Mouse (Mus musculus): Measurements from ENCODE around the gene Pfkfb3. TPM values are rescaled to one million over a fixed set of nuclear protein-coding genes. Genes with fewer than 3 reads are reported as not detected.

Pfkfb3 gene
- polyA plus RNA-seq, 1 experiment from 2014 or later = 18.6 TPM

- ATAC-seq (ENCODE audit: insufficient read depth, low FRiP score, low TSS enrichment) = peak; percentile 31; the same call in 1 of the 2 replicates
- no peaks in the 10 kb centered on the region for H3K9me3 ChIP-seq (ENCODE audit: control insufficient read depth, low read length)
Observed at GRCm38 (mm10) chr2:11502901-11503431, 50.9 kb downstream of the Pfkfb3 start.

GRCm38 (mm10) chr2:11502255-11502765, 51.6 kb downstream of the Pfkfb3 start:
- no peak for DNase-seq (ENCODE audit: low spot score)
- peak overlapping the region; percentile 54; the same call in 1 of the 2 replicates for H3K9ac ChIP-seq (ENCODE audit: low read length)
- no peak overlapping the region for H3K27ac ChIP-seq (ENCODE audit: low read depth, low read length)
- ATAC-seq (ENCODE audit: insufficient read depth, low FRiP score, low TSS enrichment) = peak; percentile 22
- peak overlapping the region; percentile 86 for H3K4me2 ChIP-seq (ENCODE audit: low read depth)
- peak overlapping the region; percentile 64 for H3K4me3 ChIP-seq (ENCODE audit: low read depth, low read length)
- no peaks in the 10 kb centered on the region for H3K9me3 ChIP-seq (ENCODE audit: control insufficient read depth, low read length)
- 0 out of 2 replicates have a peak, but pooled peaks cover 4% of the 10 kb centered on the region for H3K27me3 ChIP-seq (ENCODE audit: control insufficient read depth, insufficient read depth, low read length)
- H3K4me1 ChIP-seq (ENCODE audit: control insufficient read depth, insufficient read depth, low read length) = peaks cover 3% of the 10 kb centered on the region; the same call in 1 of the 2 replicates
- WGBS = 0% methylated on average over 15 of the region's 15 CpGs
- H3K36me3 ChIP-seq (ENCODE audit: control insufficient read depth, insufficient read depth, low read length) = no peaks in the 10 kb centered on the region

More at GRCm38 (mm10) chr2:11502901-11503431, 50.9 kb downstream of the Pfkfb3 start:
- H3K27me3 ChIP-seq (ENCODE audit: control insufficient read depth, insufficient read depth, low read length) = 0 out of 2 replicates have a peak, but pooled peaks cover 4% of the 10 kb centered on the region
- under 1% methylated on average over 39 of the region's 39 CpGs for WGBS
- peak overlapping the region; percentile 54 for H3K9ac ChIP-seq (ENCODE audit: low read length)
- H3K36me3 ChIP-seq (ENCODE audit: control insufficient read depth, insufficient read depth, low read length) = no peaks in the 10 kb centered on the region
- peak overlapping the region; percentile 64 for H3K4me3 ChIP-seq (ENCODE audit: low read depth, low read length)
- H3K4me1 ChIP-seq (ENCODE audit: control insufficient read depth, insufficient read depth, low read length) = peaks cover 3% of the 10 kb centered on the region; the same call in 1 of the 2 replicates
- no peak overlapping the region for H3K27ac ChIP-seq (ENCODE audit: low read depth, low read length)
- peak overlapping the region; percentile 86 for H3K4me2 ChIP-seq (ENCODE audit: low read depth)
- DNase-seq (ENCODE audit: low spot score) = peak; percentile 82

GRCm38 (mm10) chr2:11501301-11502254, 52.3 kb downstream of the Pfkfb3 start:
- H3K4me1 ChIP-seq (ENCODE audit: control insufficient read depth, insufficient read depth, low read length) = peaks cover 3% of the 10 kb centered on the region; the same call in 1 of the 2 replicates
- H3K9ac ChIP-seq (ENCODE audit: low read length) = peak overlapping the region; percentile 89
- 0 out of 2 replicates have a peak, but pooled peaks cover 4% of the 10 kb centered on the region for H3K27me3 ChIP-seq (ENCODE audit: control insufficient read depth, insufficient read depth, low read length)
- under 1% methylated on average over 75 of the region's 76 CpGs for WGBS
- peak overlapping the region; percentile 83 for H3K27ac ChIP-seq (ENCODE audit: low read depth, low read length)
- DNase-seq (ENCODE audit: low spot score) = peak; percentile 93
- ATAC-seq (ENCODE audit: insufficient read depth, low FRiP score, low TSS enrichment) = peak; percentile 83
- H3K4me2 ChIP-seq (ENCODE audit: low read depth) = peak overlapping the region; percentile 86
- no peaks in the 10 kb centered on the region for H3K9me3 ChIP-seq (ENCODE audit: control insufficient read depth, low read length)
- peak overlapping the region; percentile 64 for H3K4me3 ChIP-seq (ENCODE audit: low read depth, low read length)
- no peaks in the 10 kb centered on the region for H3K36me3 ChIP-seq (ENCODE audit: control insufficient read depth, insufficient read depth, low read length)

- Histone ChIP-seq H3K36me3 (ENCODE audit: control insufficient read depth, insufficient read depth, low read length) (no peaks in the 10 kb centered on the region), H3K27ac (ENCODE audit: low read depth, low read length) (no peak overlapping the region), H3K9me3 (ENCODE audit: control insufficient read depth, low read length) (no peaks in the 10 kb centered on the region), H3K9ac (ENCODE audit: low read length) (peak overlapping the region; percentile 89), H3K4me3 (ENCODE audit: low read depth, low read length) (peak overlapping the region; percentile 64), H3K4me1 (ENCODE audit: control insufficient read depth, insufficient read depth, low read length) (peaks cover 3% of the 10 kb centered on the region; the same call in 1 of the 2 replicates), H3K27me3 (ENCODE audit: control insufficient read depth, insufficient read depth, low read length) (0 out of 2 replicates have a peak, but pooled peaks cover 4% of the 10 kb centered on the region), H3K4me2 (ENCODE audit: low read depth) (peak overlapping the region; percentile 86)
- no peak for DNase-seq (ENCODE audit: low spot score)
- ATAC-seq (ENCODE audit: insufficient read depth, low FRiP score, low TSS enrichment) = no peak
- WGBS = 9% methylated on average over 8 of the region's 8 CpGs
Observed at GRCm38 (mm10) chr2:11500666-11501065, 53.2 kb downstream of the Pfkfb3 start.

- no peak for ATAC-seq (ENCODE audit: insufficient read depth, low FRiP score, low TSS enrichment)
- no peak for DNase-seq (ENCODE audit: low spot score)
- no peak overlapping the region for H3K27ac ChIP-seq (ENCODE audit: low read depth, low read length)
- no peaks in the 10 kb centered on the region for H3K27me3 ChIP-seq (ENCODE audit: control insufficient read depth, insufficient read depth, low read length)
- H3K9ac ChIP-seq (ENCODE audit: low read length) = no peak overlapping the region
- peaks cover 8% of the 10 kb centered on the region; the same call in 1 of the 2 replicates for H3K36me3 ChIP-seq (ENCODE audit: control insufficient read depth, insufficient read depth, low read length)
- no peak overlapping the region for H3K4me2 ChIP-seq (ENCODE audit: low read depth)
- H3K9me3 ChIP-seq (ENCODE audit: control insufficient read depth, low read length) = no peaks in the 10 kb centered on the region
- no peak overlapping the region for H3K4me3 ChIP-seq (ENCODE audit: low read depth, low read length)
- peaks cover 3% of the 10 kb centered on the region; the same call in 1 of the 2 replicates for H3K4me1 ChIP-seq (ENCODE audit: control insufficient read depth, insufficient read depth, low read length)
- WGBS = 88% methylated on average over 3 of the region's 3 CpGs
Observed at GRCm38 (mm10) chr2:11496601-11497031, 57.3 kb downstream of the Pfkfb3 start.

GRCm38 (mm10) chr2:11494841-11495255, 59.0 kb downstream of the Pfkfb3 start:
- DNase-seq (ENCODE audit: low spot score) (no peak), ATAC-seq (ENCODE audit: insufficient read depth, low FRiP score, low TSS enrichment) (no peak)
- Histone ChIP-seq H3K4me1 (ENCODE audit: control insufficient read depth, insufficient read depth, low read length) (peaks cover under 1% of the 10 kb centered on the region; the same call in 1 of the 2 replicates), H3K9ac (ENCODE audit: low read length) (no peak overlapping the region), H3K27me3 (ENCODE audit: control insufficient read depth, insufficient read depth, low read length) (no peaks in the 10 kb centered on the region), H3K4me3 (ENCODE audit: low read depth, low read length) (no peak overlapping the region), H3K27ac (ENCODE audit: low read depth, low read length) (no peak overlapping the region), H3K4me2 (ENCODE audit: low read depth) (no peak overlapping the region), H3K9me3 (ENCODE audit: control insufficient read depth, low read length) (no peaks in the 10 kb centered on the region), H3K36me3 (ENCODE audit: control insufficient read depth, insufficient read depth, low read length) (peaks cover 10% of the 10 kb centered on the region)
- WGBS = 71% methylated on average over 6 of the region's 7 CpGs

- Histone ChIP-seq H3K4me2 (ENCODE audit: low read depth) (no peak overlapping the region), H3K27ac (ENCODE audit: low read depth, low read length) (no peak overlapping the region), H3K9me3 (ENCODE audit: control insufficient read depth, low read length) (no peaks in the 10 kb centered on the region), H3K9ac (ENCODE audit: low read length) (no peak overlapping the region), H3K4me3 (ENCODE audit: low read depth, low read length) (no peak overlapping the region), H3K4me1 (ENCODE audit: control insufficient read depth, insufficient read depth, low read length) (no peaks in the 10 kb centered on the region), H3K27me3 (ENCODE audit: control insufficient read depth, insufficient read depth, low read length) (no peaks in the 10 kb centered on the region), H3K36me3 (ENCODE audit: control insufficient read depth, insufficient read depth, low read length) (peaks cover 13% of the 10 kb centered on the region)
- DNase-seq (ENCODE audit: low spot score) (no peak), ATAC-seq (ENCODE audit: insufficient read depth, low FRiP score, low TSS enrichment) (no peak)
- WGBS = 92% methylated on average over 5 of the region's 5 CpGs
Observed at GRCm38 (mm10) chr2:11492855-11493254, 61.0 kb downstream of the Pfkfb3 start.

- WGBS = 87% methylated on average over 3 of the region's 3 CpGs
- Histone ChIP-seq H3K4me3 (ENCODE audit: low read depth, low read length) (no peak overlapping the region), H3K9me3 (ENCODE audit: control insufficient read depth, low read length) (no peaks in the 10 kb centered on the region), H3K4me2 (ENCODE audit: low read depth) (no peak overlapping the region), H3K9ac (ENCODE audit: low read length) (no peak overlapping the region), H3K27me3 (ENCODE audit: control insufficient read depth, insufficient read depth, low read length) (no peaks in the 10 kb centered on the region), H3K36me3 (ENCODE audit: control insufficient read depth, insufficient read depth, low read length) (peaks cover 16% of the 10 kb centered on the region), H3K27ac (ENCODE audit: low read depth, low read length) (no peak overlapping the region), H3K4me1 (ENCODE audit: control insufficient read depth, insufficient read depth, low read length) (no peaks in the 10 kb centered on the region)
- ATAC-seq (ENCODE audit: insufficient read depth, low FRiP score, low TSS enrichment) (no peak), DNase-seq (ENCODE audit: low spot score) (no peak)
Observed at GRCm38 (mm10) chr2:11491471-11491870, 62.4 kb downstream of the Pfkfb3 start.
